Mouse (Mus musculus) embryonic facial prominence, embryonic 15.5 days (tissue): ENCODE results near the gene Inhba. TPM values are rescaled to one million over a fixed set of nuclear protein-coding genes. Genes with fewer than 3 reads are reported as not detected.

Experiments used
- ATAC-seq: fragments of 200-750 bp; cut with Nextera tagmentation; 2 replicates; pipeline ENCODE4 v1.8.0; 2017; ENCODE audit warnings: low read depth, moderate TSS enrichment; ENCODE audit not compliant: insufficient number of reproducible peaks, low FRiP score, low TSS enrichment
- H3K27ac ChIP-seq: fragments of 300-500 bp; sonication (generic); replicated peaks from 2 replicates; pipeline ENCODE4 v1.5.1; 2015; ENCODE audit warnings: mild to moderate bottlenecking, inconsistent platforms
- H3K27me3 ChIP-seq: fragments of 300-500 bp; sonication (generic); 2 replicates; pipeline ENCODE4 v1.6.1; 2015; ENCODE audit warnings: inconsistent platforms
- H3K36me3 ChIP-seq: fragments of 300-500 bp; sonication (generic); 2 replicates; pipeline ENCODE4 v1.6.1; 2015; ENCODE audit warnings: mild to moderate bottlenecking, inconsistent platforms
- H3K4me1 ChIP-seq: fragments of 300-500 bp; sonication (generic); 2 replicates; pipeline ENCODE4 v1.6.1; 2015; ENCODE audit warnings: inconsistent platforms
- H3K4me2 ChIP-seq: fragments of 300-500 bp; sonication (generic); replicated peaks from 2 replicates; pipeline ENCODE4 v1.6.1; 2015; ENCODE audit warnings: mild to moderate bottlenecking, inconsistent platforms
- H3K4me3 ChIP-seq: fragments of 300-500 bp; sonication (generic); replicated peaks from 2 replicates; pipeline ENCODE4 v1.5.1; 2015; ENCODE audit warnings: mild to moderate bottlenecking, inconsistent platforms
- H3K9ac ChIP-seq: fragments of 300-500 bp; sonication (generic); 2 replicates; pipeline ENCODE4 v1.6.1; 2015; ENCODE audit warnings: inconsistent platforms
- H3K9me3 ChIP-seq: fragments of 300-500 bp; sonication (generic); replicated peaks from 2 replicates; pipeline ENCODE4 v1.6.1; 2016; ENCODE audit warnings: inconsistent platforms
- WGBS: fragments of 180-500 bp; shearing (Covaris S2); methylation state at CpG from one replicate; pipeline ENCODE4 v1.1.7; 2015; 5-methylcytosine and 5-hydroxymethylcytosine counted together
- polyA plus RNA-seq: library from polyadenylated mRNA; unstranded; fragments of >200 nt; fragmentation: Nextera tagmentation; extraction: Ambion mirVana; gene quantifications from 2 replicates; pipeline ENCODE4 v1.2.1, GENCODE M21; 2015

Gene Inhba
- polyA plus RNA-seq = 21.6 and 28.7 TPM in 2 replicates

DNA sequence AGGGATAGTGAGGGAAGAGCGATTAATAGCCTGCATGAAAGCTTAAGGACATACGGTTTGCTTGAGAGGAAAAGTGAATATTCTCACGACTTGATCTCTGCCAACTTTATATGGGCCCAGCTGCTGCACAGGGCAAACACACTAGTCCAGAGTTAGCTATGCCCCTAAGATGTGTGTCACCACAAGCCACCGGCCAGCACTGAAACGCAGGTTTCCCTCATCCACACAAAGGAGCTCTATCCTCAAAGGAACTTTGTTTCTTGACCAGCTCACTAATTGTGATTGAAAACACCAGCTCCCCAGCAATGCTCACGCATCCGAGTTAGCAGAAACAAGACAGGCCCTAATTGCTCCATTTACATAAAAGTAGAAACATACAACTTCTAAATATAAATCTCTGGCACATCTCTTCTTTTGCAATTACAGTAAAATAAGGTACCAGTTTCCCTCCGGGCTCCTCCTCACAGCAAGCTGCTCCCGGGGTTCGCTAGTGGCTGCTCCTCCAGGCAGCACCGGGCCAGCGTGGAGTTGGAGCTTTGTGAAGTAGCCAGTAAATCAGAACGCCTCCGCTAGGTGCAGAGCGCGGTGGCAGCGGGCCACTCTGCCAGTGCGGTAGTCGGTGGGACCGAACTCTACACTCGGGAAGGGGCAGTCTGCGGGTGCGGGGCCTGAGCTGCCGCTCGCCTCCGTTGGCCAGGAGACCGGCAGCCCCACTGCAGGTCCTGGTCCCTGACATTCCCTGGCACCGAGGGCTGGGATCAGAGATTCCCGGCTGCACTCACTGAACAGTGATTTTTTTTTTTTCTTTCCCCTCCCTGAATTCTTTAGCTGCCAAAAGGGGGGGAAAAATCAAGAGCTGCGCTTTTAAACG lies at the start of gene Inhba:
Gene Inhba (plus strand): TSS at position 480 of the 871 bp plus-strand sequence.
- Histone ChIP-seq H3K4me2 (peak within 1 kb of the TSS; percentile 91), H3K4me3 (peak within 1 kb of the TSS; percentile 53), H3K9ac (peak within 1 kb of the TSS; percentile 40), H3K27ac (peak within 1 kb of the TSS; percentile 23; the same call in 1 of the 2 replicates), H3K9me3 (no peaks in the 10 kb centered on the region), H3K4me1 (peaks cover 10% of the 10 kb centered on the region), H3K36me3 (no peaks in the 10 kb centered on the region), H3K27me3 (peaks cover 12% of the 10 kb centered on the region; the same call in 1 of the 2 replicates)
- peak; percentile 44; the same call in 1 of the 2 replicates for ATAC-seq
- WGBS = 5% methylated on average over 31 of the region's 31 CpGs

DNA sequence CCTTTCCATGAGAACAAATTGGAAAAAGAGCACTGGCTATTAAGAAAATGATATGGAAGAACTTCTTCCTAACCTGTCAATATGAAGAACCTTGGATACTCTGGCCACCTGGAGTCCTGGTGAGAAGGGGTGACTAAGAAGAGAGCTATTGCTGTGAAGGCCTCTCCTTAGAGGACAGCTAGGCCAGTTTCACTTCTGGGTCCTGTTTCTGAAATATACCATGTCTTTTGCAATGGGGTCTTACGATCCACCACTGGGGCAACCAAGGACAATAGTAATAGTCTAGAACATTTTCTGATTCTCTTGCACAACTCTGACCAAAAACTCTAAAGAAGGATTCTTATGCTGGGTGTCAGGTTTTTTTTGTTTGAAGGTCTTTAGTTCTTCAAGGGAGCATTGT lies 35.1 kb upstream of the Inhba start:
- Histone ChIP-seq H3K36me3 (no peaks in the 10 kb centered on the region), H3K9me3 (no peaks in the 10 kb centered on the region), H3K4me2 (no peak overlapping the region), H3K9ac (no peak overlapping the region), H3K27me3 (no peaks in the 10 kb centered on the region), H3K4me3 (no peak overlapping the region), H3K27ac (no peak overlapping the region), H3K4me1 (no peaks in the 10 kb centered on the region)
- 94% methylated on average over 1 of the region's 1 CpGs for WGBS
- no peak for ATAC-seq

GRCm38 (mm10) chr13:15979551-15979950 lies 32.1 kb upstream of the Inhba start:
- H3K9ac ChIP-seq = no peak overlapping the region
- no peaks in the 10 kb centered on the region for H3K4me1 ChIP-seq
- H3K9me3 ChIP-seq = no peaks in the 10 kb centered on the region
- H3K27me3 ChIP-seq = no peaks in the 10 kb centered on the region
- 84% methylated on average over 3 of the region's 3 CpGs for WGBS
- no peak for ATAC-seq
- H3K4me2 ChIP-seq = no peak overlapping the region
- no peak overlapping the region for H3K27ac ChIP-seq
- H3K4me3 ChIP-seq = no peak overlapping the region
- no peaks in the 10 kb centered on the region for H3K36me3 ChIP-seq

- no peaks in the 10 kb centered on the region for H3K27me3 ChIP-seq
- no peaks in the 10 kb centered on the region for H3K36me3 ChIP-seq
- no peaks in the 10 kb centered on the region for H3K9me3 ChIP-seq
- H3K4me1 ChIP-seq = no peaks in the 10 kb centered on the region
- no peak overlapping the region for H3K4me2 ChIP-seq
- WGBS = 70% methylated on average over 3 of the region's 3 CpGs
- ATAC-seq = no peak
- H3K9ac ChIP-seq = no peak overlapping the region
- H3K27ac ChIP-seq = no peak overlapping the region
- no peak overlapping the region for H3K4me3 ChIP-seq
Observed at GRCm38 (mm10) chr13:15982041-15982440, 29.6 kb upstream of the Inhba start.

DNA sequence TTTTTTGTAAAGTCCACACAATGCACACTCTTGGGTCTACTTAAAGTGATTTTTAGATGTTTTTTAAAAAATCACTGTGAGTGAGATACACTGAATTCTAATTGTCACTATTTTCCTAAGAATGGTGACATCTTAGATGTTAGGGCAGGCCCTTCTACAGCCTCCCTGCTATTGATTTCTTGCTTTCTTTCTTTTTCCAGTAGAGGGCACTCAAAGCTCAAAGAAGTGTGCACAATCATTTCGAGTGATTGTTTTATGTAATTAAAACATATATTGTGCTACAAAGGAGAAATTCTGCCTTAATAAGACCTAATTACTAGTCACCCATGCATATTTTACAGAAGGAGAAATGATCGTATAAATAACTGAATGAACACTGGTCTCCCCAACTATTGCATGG lies 25.9 kb upstream of the Inhba start:
- WGBS = 62% methylated on average over 2 of the region's 2 CpGs
- Histone ChIP-seq H3K4me1 (no peaks in the 10 kb centered on the region), H3K9me3 (no peaks in the 10 kb centered on the region), H3K27ac (no peak overlapping the region), H3K4me2 (no peak overlapping the region), H3K9ac (no peak overlapping the region), H3K27me3 (no peaks in the 10 kb centered on the region), H3K36me3 (no peaks in the 10 kb centered on the region), H3K4me3 (no peak overlapping the region)
- no peak for ATAC-seq

DNA sequence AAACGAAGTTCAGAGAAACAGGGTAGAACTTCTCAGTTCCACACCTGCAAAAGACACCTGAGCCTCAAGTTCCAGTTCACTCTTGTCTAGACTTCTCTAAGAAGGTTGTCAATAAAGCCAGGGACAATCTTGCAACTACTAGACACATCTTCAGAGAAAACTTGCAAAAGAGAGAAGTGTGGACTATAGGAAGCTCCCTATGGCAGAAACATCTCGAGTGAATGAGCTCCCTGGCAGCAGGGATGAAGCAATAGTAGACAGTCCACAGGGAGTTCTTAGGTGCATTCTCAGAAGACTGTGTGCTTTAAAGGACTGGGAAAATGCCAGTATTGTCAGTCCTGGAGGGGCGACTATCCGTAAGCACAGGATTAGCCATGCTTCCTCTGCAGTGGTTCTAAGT lies 25.5 kb upstream of the Inhba start:
- no peak overlapping the region for H3K27ac ChIP-seq
- no peak overlapping the region for H3K9ac ChIP-seq
- H3K4me2 ChIP-seq = no peak overlapping the region
- H3K4me1 ChIP-seq = no peaks in the 10 kb centered on the region
- no peak for ATAC-seq
- no peaks in the 10 kb centered on the region for H3K36me3 ChIP-seq
- 83% methylated on average over 4 of the region's 4 CpGs for WGBS
- no peaks in the 10 kb centered on the region for H3K27me3 ChIP-seq
- no peak overlapping the region for H3K4me3 ChIP-seq
- no peaks in the 10 kb centered on the region for H3K9me3 ChIP-seq

- WGBS = 67% methylated on average over 2 of the region's 2 CpGs
- Histone ChIP-seq H3K27me3 (no peaks in the 10 kb centered on the region), H3K4me2 (no peak overlapping the region), H3K36me3 (no peaks in the 10 kb centered on the region), H3K27ac (no peak overlapping the region), H3K4me3 (no peak overlapping the region), H3K4me1 (no peaks in the 10 kb centered on the region), H3K9me3 (no peaks in the 10 kb centered on the region), H3K9ac (no peak overlapping the region)
- no peak for ATAC-seq
Observed at GRCm38 (mm10) chr13:15995314-15995713, 16.3 kb upstream of the Inhba start.

- no peaks in the 10 kb centered on the region for H3K36me3 ChIP-seq
- no peak overlapping the region for H3K27ac ChIP-seq
- no peaks in the 10 kb centered on the region; the same call in 1 of the 2 replicates for H3K27me3 ChIP-seq
- H3K9ac ChIP-seq = no peak overlapping the region
- ATAC-seq = no peak
- H3K9me3 ChIP-seq = no peaks in the 10 kb centered on the region
- H3K4me2 ChIP-seq = no peak overlapping the region
- no peaks in the 10 kb centered on the region for H3K4me1 ChIP-seq
- 9% methylated on average over 4 of the region's 4 CpGs for WGBS
- H3K4me3 ChIP-seq = no peak overlapping the region
Observed at GRCm38 (mm10) chr13:16005517-16005916, 6.1 kb upstream of the Inhba start.

GRCm38 (mm10) chr13:16007748-16008147 lies 3.9 kb upstream of the Inhba start:
- Histone ChIP-seq H3K9ac (no peak overlapping the region), H3K9me3 (no peaks in the 10 kb centered on the region), H3K27ac (no peak overlapping the region), H3K27me3 (no peaks in the 10 kb centered on the region; the same call in 1 of the 2 replicates), H3K36me3 (no peaks in the 10 kb centered on the region), H3K4me2 (no peak overlapping the region), H3K4me3 (no peak overlapping the region), H3K4me1 (peaks cover 5% of the 10 kb centered on the region)
- ATAC-seq = no peak
- WGBS = 68% methylated on average over 4 of the region's 4 CpGs

DNA sequence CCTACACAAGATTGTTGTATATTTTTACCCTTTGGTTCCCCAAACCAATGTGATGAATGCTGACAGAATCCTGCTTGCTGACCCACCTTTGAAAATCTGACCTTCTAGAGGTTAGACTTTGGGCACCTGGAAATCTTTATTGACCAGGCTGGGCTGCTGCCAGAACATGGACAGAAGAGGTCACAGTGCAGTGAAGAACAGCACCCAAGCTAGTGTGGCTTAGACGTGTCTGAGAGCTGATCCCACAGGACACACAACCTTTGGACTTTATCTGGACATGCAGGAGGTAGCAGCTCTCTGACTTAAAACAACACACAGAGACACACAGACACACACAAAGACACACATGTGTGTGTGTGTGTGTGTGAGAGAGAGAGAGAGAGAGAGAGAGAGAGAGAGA lies 3.3 kb upstream of the Inhba start:
- no peak for ATAC-seq
- Histone ChIP-seq H3K4me1 (peaks cover 10% of the 10 kb centered on the region), H3K9me3 (no peaks in the 10 kb centered on the region), H3K27ac (no peak overlapping the region), H3K9ac (no peak overlapping the region), H3K4me3 (no peak overlapping the region), H3K4me2 (no peak overlapping the region), H3K36me3 (no peaks in the 10 kb centered on the region), H3K27me3 (no peaks in the 10 kb centered on the region; the same call in 1 of the 2 replicates)
- WGBS = 79% methylated on average over 1 of the region's 1 CpGs

- H3K9me3 ChIP-seq = no peaks in the 10 kb centered on the region
- no peak overlapping the region for H3K27ac ChIP-seq
- H3K36me3 ChIP-seq = no peaks in the 10 kb centered on the region
- no peak overlapping the region for H3K4me2 ChIP-seq
- WGBS = 90% methylated on average over 8 of the region's 8 CpGs
- no peak for ATAC-seq
- peaks cover 10% of the 10 kb centered on the region for H3K4me1 ChIP-seq
- no peak overlapping the region for H3K9ac ChIP-seq
- peaks cover 5% of the 10 kb centered on the region; the same call in 1 of the 2 replicates for H3K27me3 ChIP-seq
- H3K4me3 ChIP-seq = no peak overlapping the region
Observed at GRCm38 (mm10) chr13:16009766-16010465, 1.7 kb upstream of the Inhba start.
